Mouse (Mus musculus): ENCODE measurements around the gene Gfra1.

The Gfra1 gene

GRCm38 (mm10) chr19:58441785-58442184, 13.9 kb downstream of the Gfra1 start:
- DNase-seq (ENCODE audit: low spot score in 2 of 2): no peak

GRCm38 (mm10) chr19:58441246-58441645, 14.5 kb downstream of the Gfra1 start:
- no peak for DNase-seq (ENCODE audit: low spot score in 2 of 2)

DNA sequence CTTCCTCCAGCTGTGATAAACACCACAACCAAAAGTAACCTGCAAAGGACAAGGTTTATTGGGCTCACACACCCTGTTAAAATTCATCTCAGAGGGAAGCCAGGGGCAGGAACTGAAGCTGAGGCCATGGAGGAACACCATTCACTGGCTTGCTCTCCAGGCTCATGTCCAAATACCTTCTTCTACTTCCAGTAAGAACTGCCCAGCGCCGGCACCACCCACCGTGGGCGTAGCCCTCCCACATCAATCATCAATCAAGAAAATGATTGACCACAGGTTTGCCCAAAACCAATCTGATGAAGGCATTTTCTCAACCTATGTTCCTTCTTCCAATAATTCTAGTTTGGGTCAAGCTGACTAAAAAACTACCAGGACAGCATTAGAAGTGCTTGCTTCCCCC, 16.9 kb downstream of the Gfra1 start:
- no peak for DNase-seq (ENCODE audit: low spot score in 2 of 2)

DNA sequence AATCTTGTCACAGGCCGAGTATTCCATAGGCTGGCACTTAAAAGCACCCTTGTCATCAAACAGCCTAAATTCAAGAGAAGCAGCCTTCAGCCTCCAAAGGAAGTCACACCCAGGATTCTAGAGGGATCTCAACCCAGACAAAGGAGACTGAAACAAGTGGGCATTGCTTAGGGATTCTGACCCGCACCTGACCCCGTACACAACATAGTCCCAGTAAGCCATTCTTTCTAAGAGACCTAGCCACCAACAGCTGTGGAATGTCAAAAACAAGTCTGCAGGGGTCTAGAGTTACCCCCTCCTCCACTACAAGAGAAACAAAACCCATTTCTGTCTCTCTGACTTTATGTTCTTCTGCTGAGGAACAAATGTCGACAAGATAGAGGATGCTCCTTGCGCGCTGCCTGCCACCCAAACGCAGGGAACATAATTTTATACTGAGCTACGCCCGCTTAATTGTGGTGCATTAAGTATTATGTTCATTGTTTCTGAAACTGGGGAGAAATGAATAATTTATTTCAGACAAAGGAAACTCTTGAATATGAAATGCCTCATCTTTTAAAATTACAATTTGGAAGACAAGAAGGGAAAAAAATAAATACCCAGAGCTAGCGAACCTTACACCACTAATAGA, 18.2 kb downstream of the Gfra1 start:
- DNase-seq (ENCODE audit: low spot score in 2 of 2): no peak

GRCm38 (mm10) chr19:58436874-58437273, 18.8 kb downstream of the Gfra1 start:
- no peak for DNase-seq (ENCODE audit: low spot score in 2 of 2)

GRCm38 (mm10) chr19:58435877-58436276, 19.8 kb downstream of the Gfra1 start:
- DNase-seq (ENCODE audit: low spot score in 2 of 2): no peak

- DNase-seq (ENCODE audit: low spot score in 2 of 2): no peak
These were observed 22.9 kb downstream of the Gfra1 start for GRCm38 (mm10) chr19:58432840-58433239.

DNA sequence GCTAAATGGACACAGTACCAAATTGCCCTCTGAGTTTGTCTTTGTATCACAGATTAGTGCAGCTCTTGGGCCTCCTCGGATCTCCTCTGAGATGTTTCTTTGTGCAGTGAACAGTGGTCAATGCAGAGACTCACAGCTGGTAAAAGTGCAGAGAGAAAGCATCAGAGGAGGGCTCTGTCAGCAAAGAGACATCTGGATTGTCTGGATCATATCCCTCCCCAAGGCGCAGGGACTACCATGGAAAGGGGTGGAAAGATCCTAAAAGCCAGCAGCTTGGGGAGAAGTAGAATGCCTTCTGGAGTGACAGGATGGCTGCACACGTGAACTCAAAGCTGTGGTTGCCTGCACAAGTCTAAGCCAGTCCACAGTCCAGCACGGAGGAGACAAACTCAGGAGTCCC, 27.2 kb downstream of the Gfra1 start:
- no peak for DNase-seq (ENCODE audit: low spot score in 2 of 2)

GRCm38 (mm10) chr19:58427348-58427747, 28.4 kb downstream of the Gfra1 start:
- DNase-seq (ENCODE audit: low spot score in 2 of 2): no peak

DNA sequence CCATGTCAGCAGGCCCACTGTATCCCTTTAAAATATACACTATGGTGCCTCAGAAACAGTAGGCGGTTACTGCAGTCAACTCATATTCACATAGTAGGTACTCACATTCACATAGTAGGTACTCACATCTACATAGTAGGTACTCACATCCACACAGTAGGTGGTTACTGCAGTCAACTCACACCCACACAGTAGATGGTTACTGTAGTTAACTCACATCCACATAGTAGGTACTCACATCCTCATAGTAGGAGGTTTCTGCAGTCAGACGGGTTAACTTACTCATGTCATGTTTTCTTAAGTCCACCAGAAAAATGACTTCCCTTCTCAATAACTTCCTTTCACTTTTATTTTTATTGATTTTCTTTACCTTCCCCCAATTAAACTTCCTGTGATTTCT, 30.8 kb downstream of the Gfra1 start:
- DNase-seq (ENCODE audit: low spot score in 2 of 2): no peak

DNA sequence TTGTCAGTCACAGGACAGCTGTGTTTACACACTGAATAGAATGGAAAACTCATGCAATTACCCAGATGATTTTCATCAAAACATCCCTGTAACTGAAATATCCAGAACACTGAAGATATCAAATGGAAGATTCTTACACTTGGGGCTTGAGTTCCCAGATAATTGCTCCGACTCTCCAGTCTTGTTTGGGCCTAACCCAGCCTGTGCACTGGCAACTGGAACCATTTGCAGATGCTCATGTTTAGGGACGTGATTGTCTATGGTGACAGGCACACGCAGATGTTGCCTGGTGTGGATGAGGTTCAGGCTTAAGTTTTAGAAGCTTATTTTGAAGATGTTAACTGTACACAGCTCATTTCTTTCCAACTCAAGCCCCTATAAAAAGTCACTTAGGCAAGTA, 31.5 kb downstream of the Gfra1 start:
- DNase-seq (ENCODE audit: low spot score in 2 of 2): no peak

DNA sequence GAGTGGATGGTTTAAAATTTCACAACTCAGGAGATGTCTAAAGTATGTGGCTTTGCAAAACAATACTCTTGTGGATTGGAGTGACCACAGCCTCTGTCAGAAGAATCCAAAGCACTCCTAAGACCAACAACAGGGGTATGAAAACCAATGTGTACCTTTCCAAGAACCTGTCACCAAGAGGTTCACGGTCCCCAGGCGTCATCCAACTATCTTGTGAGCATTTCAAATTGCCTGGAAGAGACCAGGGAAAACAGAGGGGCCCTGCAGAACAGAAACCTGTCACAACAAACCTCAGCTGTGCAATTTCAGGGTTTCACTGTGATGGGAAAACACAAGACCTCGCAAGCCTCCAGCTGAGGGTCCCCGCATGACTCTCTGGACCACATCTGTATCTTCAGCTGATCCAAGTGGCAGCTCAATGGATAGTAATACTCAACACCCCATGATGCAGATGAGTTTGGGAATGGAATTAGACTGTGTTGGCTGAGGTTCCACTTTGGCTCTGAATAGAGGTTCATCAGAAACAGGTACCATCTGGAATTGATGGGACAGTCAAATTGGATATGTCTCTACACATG, 32.7 kb downstream of the Gfra1 start:
- no peak for DNase-seq (ENCODE audit: low spot score in 2 of 2)

DNA sequence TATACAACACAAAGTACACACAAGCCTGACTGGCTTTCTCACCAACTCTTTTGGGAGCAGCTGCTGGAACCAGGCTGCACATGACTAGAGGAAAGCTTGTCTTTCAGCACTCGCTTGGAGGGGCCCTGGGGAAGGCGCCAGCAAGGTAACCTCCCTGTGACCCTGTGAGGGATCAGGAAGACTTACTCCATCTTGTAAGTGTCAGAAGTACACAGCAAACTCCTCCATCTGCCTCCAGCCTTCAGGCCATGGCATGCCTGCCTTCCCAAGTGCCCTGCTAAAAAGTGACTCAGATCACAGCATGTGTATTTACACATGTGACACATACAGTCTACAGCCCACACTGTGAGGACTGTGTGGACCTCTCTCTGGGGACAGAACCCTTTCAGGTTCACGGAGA, 36.0 kb downstream of the Gfra1 start:
- peak in 1 of 2 experiments; percentile 21 for DNase-seq (ENCODE audit: low spot score in 2 of 2)

DNA sequence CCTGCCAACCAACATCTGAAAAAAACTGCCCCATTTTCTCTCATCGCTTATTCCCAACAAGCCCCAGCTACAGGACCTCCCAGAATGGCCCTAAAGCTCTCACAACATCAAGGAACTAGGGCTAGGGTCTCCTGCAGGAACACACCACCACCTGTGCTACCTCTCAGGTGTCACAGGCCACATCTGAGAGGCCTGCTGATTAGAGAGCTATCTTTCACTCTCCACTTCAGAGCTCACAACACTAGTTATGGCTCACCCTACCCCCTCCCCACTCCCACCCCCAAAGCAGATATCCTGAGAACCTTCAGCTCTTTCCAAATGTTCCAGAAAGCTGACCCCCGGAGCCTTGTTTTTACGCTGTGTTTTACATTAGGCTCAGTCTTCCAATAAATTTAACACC, 36.4 kb downstream of the Gfra1 start:
- DNase-seq (ENCODE audit: low spot score in 2 of 2): no peak

- DNase-seq (ENCODE audit: low spot score in 2 of 2): no peak
These were observed 40.5 kb downstream of the Gfra1 start for GRCm38 (mm10) chr19:58415173-58415572.

- no peak for DNase-seq (ENCODE audit: low spot score in 2 of 2)
These were observed 41.0 kb downstream of the Gfra1 start for GRCm38 (mm10) chr19:58414733-58415132.

DNA sequence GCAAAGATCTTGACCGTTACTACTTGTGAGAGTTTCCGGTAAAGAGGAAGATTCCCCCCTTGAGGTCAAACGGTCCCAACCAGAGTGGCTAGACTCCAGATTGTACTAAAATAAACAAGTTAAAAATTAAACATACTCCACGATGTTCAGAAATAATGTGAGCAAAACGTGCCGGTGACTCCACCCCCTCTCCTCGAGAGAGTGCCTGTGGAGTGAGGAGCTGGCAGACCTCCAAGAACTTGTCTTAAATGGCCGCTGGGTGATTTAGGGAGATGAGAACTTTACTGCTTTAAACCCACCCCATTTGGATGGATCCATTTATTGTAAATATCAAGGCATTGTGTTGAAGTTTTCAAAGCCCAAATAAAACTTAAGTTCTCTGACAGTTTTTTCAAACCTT, 42.4 kb downstream of the Gfra1 start:
- DNase-seq (ENCODE audit: low spot score in 2 of 2): peak in 1 of 2 experiments; percentile 31

GRCm38 (mm10) chr19:58412811-58413210, 42.9 kb downstream of the Gfra1 start:
- no peak for DNase-seq (ENCODE audit: low spot score in 2 of 2)

DNA sequence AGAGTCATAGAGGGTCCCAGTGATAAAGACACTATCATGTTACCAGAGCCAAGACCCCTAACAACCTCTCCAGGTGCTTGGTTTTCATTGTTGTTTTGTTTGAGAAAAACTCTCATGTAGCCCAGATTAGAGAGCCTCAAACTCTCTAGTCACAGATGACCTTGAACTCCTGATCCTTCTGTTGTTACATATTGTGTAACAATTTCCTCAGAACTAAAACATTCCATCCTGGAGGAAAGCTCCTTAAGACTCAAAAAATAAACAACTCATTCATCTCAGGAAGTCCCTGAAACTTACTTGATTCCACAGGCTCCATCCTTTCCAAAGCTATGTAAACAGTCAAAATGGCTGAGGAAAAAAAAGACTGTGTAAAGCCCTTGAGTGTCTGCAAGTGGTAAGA, 49.0 kb downstream of the Gfra1 start:
- no peak for DNase-seq (ENCODE audit: low spot score in 2 of 2)

DNA sequence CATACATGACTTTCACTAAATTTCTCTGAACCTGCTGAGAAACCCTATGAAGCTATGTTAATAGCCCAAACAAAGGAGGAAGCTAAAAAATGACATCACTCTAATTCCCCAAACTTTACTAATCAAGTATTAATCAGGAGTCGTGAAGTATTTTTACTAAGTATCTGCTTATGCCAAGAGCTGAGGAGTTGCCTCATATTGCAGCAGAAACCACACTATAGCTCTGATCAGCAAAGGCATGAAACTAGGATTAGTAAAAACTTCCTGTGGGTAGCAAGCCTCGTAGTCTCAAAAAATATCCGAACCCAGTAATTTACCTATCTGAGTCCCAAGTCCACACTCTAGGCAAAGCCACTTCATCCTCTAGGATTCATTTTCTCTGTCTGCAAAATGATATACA, 55.5 kb downstream of the Gfra1 start:
- no peak for DNase-seq (ENCODE audit: low spot score in 2 of 2)

GRCm38 (mm10) chr19:58399166-58399565, 56.5 kb downstream of the Gfra1 start:
- DNase-seq (ENCODE audit: low spot score in 2 of 2): no peak

DNA sequence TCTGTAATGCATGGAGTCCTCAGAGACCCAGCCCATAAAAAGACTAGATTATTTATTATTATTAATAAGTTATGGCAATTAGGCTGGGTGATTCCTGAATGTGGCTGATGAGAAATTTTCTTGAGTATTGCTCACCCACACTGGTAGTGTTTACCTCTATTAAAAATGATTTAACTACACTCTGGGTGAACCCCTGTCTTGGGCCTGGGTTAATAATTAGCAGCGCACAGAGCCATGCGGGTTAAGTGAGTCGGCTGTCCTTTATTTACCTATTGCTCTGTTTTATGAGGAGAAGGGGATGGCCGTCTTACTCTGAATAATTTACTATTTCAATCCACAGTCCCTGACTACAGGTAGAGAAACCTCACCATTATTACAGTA, 59.1 kb downstream of the Gfra1 start:
- no peak for DNase-seq (ENCODE audit: low spot score in 2 of 2)

GRCm38 (mm10) chr19:58395785-58396603, 59.7 kb downstream of the Gfra1 start:
- no peak for DNase-seq (ENCODE audit: low spot score in 2 of 2)

Measured in urinary bladder, postnatal 4 days (tissue).